Mouse (Mus musculus): ENCODE measurements around the gene Cog5.

GRCm38 (mm10) chr12:31707531-31707930, 52.9 kb downstream of the Cog5 start:
- TF ChIP-seq USF1 (IDR thresholded peaks at IDR 0.05; ENCODE audit: low read depth, low read length) (no peak), POLR2A (IDR thresholded peaks at IDR 0.05; ENCODE audit: low read depth, low read length) (no peak), TCF12 (IDR thresholded peaks at IDR 0.05; ENCODE audit: low read depth, low read length) (no peak), MAFK (IDR thresholded peaks at IDR 0.05; ENCODE audit: insufficient replicate concordance, low read length) (no peak), CTCF (conservative IDR thresholded peaks at IDR 0.05 in 1 of 2, IDR thresholded peaks at IDR 0.05 in 1 of 2; ENCODE audit: low read depth in 2 of 2, low read length in 2 of 2) (no peak), MYC (IDR thresholded peaks at IDR 0.05; ENCODE audit: low read depth, low read length) (no peak), ZMIZ1 (IDR thresholded peaks at IDR 0.05; ENCODE audit: low read depth, low read length) (no peak), CHD2 (IDR thresholded peaks at IDR 0.05; ENCODE audit: low read length) (no peak), ZC3H11A (IDR thresholded peaks at IDR 0.05; ENCODE audit: low read depth, low read length) (no peak), EP300 (IDR thresholded peaks at IDR 0.05; ENCODE audit: low read length) (no peak), CHD1 (IDR thresholded peaks at IDR 0.05; ENCODE audit: low read depth, low read length) (no peak)

All from CH12.LX (cell line).